Mouse (Mus musculus): ENCODE measurements around the gene St6gal1. TPM values are rescaled to one million over a fixed set of nuclear protein-coding genes. Genes with fewer than 3 reads are reported as not detected.

The St6gal1 gene
- total RNA-seq, 2 experiments from 2014 or later, result 3.2 to 7.5 TPM

DNA sequence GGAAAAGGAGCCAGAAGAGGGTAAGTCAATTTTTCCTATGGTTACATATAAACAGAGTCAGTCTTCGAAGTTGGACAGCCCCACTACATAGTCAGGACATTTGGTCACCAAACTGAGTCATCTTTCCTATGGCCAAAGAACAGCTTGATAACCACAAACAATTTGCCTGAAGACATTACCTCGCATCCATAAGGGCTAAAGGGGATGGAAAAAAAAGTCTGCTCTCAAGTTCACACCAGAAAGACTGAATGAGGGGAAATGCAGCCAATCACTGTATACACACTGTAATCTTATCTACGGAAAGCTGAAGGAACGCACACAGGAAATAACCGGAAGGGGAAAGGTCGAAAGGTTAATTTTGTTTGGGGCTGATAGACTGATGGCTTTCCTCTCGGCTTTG is 6.2 kb upstream of the St6gal1 start:
- no peak for ATAC-seq (replicated peaks; ENCODE audit: low FRiP score, poor library complexity, severe bottlenecking)

GRCm38 (mm10) chr16:23223166-23223870 is 1.2 kb upstream of the St6gal1 start:
- no peak for ATAC-seq (replicated peaks; ENCODE audit: low FRiP score, poor library complexity, severe bottlenecking)

DNA sequence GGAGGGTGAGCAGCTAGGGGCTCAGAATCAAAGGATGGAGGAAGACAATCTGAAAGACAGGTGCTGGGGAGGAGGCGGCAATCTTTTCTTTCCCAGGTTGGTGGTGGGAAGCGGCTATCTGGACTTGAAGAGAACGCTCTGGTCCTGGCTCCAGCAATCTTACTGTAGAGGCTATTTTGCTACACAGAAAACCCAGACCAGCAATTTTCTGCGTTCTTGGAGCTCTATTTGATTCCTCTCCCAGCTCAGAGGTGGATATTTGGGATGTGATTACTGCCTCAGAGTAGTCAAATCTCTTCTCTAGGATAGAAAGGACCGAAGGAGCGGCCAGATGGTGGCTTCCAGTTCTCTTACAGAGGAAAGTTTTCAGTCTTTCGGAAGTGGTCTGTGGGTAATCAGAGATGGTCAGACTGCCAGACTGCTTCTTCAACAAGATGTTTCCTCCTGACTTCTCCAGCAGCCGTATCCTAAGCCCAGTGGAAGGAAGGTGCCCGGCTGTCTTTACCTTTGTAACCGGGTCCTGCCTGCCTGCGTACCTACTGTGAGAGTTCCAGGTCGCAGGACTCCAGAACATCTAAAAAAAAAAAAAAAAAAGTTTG is 570 bp upstream of the St6gal1 start:
- no peak for ATAC-seq (replicated peaks; ENCODE audit: low FRiP score, poor library complexity, severe bottlenecking)

DNA sequence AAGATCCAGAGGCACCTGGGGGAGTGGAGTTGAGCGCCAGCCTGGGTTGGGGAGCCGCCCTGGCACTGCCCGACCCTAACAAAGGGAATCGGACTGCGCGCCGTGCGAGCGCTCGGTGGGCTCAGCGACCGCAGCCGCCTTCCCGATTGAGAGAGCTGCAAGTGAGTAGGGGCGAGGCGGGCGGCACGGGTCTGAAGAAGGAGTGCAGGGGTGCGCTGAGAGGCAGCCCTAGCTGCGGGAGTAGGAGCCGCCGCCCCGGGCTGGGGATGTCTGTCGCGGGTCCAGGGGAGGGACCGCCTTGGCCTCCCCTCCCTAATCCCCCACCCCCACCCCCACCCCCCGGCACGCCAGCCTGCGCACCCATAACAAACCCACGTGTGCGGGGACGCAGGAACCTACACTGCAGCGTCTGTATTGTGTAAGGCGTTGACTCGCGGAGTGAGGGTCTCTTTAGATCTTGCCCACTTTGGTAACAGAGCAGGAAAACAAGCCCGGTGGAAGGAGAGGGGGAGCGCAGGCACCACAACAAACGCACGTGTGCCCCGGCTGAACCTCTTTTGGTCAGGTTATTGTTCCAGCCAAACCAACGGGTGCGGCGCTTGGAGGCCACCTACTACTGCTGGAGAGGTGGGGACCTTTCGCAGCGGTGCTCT is 655 bp downstream of the St6gal1 start:
- ATAC-seq (replicated peaks; ENCODE audit: low FRiP score, poor library complexity, severe bottlenecking), result no peak

GRCm38 (mm10) chr16:23225821-23226600 is 1.5 kb downstream of the St6gal1 start:
- ATAC-seq (replicated peaks; ENCODE audit: low FRiP score, poor library complexity, severe bottlenecking), result no peak

- no peak for ATAC-seq (replicated peaks; ENCODE audit: low FRiP score, poor library complexity, severe bottlenecking)
Measured at GRCm38 (mm10) chr16:23226601-23227351, 2.2 kb downstream of the St6gal1 start.

DNA sequence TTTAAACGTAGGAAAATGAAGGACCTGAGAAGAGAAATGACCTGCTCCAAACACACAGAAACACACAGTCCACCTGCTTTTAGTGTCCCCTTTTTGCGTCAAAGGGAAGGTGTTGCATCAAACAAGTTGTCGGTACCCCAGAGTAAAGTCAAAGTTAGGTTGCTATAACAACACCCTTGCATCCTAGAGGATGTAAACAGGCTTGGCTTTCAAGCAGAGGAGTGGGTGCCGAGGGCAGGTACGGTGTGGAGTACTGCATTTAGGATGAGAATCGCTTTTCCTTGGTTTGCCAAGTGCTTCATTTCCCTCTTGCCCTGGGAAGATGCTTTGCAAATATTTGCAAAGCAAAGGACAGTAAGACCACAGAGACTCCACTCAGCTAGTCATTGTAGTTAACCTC is 3.3 kb downstream of the St6gal1 start:
- no peak for ATAC-seq (replicated peaks; ENCODE audit: low FRiP score, poor library complexity, severe bottlenecking)

DNA sequence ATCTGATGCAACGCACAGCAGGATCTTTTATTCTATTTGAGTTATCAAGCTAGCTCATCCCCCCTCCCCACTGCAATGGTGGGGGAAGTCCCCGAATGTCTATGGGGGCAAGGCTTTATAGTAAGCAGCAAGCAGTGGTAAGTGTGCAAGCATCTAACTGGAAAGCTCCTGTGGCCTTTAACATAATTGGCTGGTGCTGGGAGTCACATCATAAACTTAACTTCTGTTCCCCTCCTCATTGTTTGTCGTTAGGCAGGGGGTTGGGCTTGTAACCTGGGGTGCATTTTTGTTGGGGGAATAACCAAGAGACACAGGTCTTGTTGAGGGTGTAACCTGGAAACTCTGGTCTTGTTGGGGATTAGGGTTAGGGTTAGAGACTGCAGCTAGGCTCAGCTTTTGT is 3.9 kb downstream of the St6gal1 start:
- no peak for ATAC-seq (replicated peaks; ENCODE audit: low FRiP score, poor library complexity, severe bottlenecking)

- no peak for ATAC-seq (replicated peaks; ENCODE audit: low FRiP score, poor library complexity, severe bottlenecking)
Measured at GRCm38 (mm10) chr16:23229945-23230344, 5.4 kb downstream of the St6gal1 start.

DNA sequence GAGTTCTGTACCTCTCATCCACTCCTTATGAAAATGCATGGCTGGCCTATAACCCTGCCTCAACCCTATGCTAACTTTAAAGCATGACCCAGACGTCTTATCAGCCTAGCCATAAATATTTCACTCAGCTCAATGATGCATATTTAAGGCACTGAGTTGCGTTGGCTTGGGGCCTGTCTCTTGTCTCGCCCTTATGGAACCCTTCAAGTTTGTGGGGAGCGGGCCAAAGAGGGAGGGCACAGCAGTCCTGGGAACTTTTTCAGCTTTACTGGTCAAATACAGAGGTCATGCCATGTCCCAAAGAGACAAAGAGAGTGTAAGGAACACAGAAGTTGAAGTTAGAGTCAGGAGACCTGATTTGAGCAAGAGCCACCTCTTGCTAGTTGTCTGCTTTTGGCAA is 6.6 kb downstream of the St6gal1 start:
- ATAC-seq (replicated peaks; ENCODE audit: low FRiP score, poor library complexity, severe bottlenecking), result no peak

- ATAC-seq (replicated peaks; ENCODE audit: low FRiP score, poor library complexity, severe bottlenecking), result no peak
Measured at GRCm38 (mm10) chr16:23232691-23233090, 8.2 kb downstream of the St6gal1 start.

GRCm38 (mm10) chr16:23233496-23233895 is 9.0 kb downstream of the St6gal1 start:
- no peak for ATAC-seq (replicated peaks; ENCODE audit: low FRiP score, poor library complexity, severe bottlenecking)

DNA sequence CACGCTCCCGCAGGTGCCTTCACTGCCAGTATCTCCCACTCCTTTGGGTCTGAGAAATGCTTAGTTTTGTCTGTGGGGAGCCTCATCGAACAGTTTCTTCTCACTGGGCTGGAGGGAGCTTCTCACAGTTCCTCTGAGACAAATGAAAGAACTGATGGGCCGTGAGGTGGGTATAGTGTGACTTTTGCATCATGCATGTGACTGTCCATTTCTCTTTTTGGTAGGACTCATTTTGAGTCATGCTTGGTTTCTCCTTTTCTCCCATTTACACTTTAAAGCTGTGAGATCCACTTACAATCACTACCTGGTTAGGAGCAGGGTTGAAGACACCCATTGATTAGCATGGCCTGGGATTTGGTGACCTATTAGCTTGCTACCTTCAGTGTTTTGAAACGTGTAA is 10.0 kb downstream of the St6gal1 start:
- ATAC-seq (replicated peaks; ENCODE audit: low FRiP score, poor library complexity, severe bottlenecking), result no peak

DNA sequence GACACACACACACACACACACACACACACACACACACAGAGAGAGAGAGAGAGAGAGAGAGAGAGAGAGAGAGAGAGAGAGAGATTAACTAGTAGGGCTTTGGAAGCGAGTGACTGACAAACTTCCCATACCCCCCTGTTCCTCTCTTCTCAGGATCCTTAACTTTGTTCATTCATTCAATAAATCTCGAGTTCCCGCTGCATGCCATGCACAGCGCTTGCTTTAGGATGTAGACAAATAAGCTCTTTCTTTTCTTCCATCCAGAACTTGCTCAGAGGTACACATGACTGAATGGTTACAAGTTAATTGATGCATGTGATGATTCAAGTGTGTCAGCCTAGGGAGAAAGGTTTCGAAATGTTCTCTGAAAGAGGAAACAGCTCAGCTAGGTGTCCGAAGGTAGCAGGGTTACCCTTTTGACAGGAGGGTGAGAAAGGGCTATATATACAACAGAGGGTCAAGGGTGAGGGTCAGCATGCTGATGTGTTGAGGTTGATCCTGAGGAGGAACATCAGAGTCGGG is 10.7 kb downstream of the St6gal1 start:
- ATAC-seq (replicated peaks; ENCODE audit: low FRiP score, poor library complexity, severe bottlenecking), result no peak

GRCm38 (mm10) chr16:23239583-23239982 is 15.0 kb downstream of the St6gal1 start:
- no peak for ATAC-seq (replicated peaks; ENCODE audit: low FRiP score, poor library complexity, severe bottlenecking)

DNA sequence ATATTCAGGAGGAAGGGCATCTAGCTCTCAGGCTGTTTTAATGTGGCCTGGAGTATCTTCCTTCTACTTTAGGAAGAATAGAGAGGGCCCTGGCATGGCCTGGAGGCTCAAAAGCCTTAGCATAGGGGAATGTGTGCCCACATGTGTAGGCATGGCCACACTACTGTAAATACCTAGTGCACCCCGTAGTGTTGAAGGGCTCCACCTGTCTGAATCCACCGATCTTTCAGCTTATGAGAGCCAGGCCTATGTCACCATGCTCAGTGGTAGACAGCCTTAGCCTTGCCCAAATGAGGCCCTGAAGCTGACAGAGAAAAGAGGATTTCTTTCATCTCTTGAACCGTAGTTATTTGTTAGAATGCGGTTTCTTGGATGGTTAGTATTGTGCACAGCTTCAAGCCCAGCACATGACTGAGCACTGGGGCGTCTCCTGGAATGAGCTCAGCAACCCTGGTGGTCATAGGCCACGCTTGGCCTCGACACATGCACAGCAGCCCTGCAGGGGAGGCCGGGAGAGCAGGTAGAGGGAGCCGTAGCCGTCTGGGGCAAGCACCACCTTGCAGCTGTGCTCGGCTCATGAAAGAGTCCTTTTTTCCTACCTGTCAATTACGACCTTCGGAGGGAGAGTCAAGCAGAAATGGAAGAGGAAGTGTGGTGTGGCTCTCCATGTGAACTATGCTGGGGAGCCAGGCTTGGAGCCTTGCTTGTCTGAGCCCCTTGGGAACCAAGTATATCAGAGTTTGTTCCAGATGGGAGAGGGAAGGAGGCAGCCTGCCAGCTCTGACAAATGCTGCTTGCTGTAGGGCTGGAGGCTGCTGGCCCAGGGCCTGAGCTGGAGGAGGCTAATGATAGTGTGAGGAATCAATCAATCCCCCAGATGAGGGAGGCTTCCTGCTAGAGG is 15.8 kb downstream of the St6gal1 start:
- no peak for ATAC-seq (replicated peaks; ENCODE audit: low FRiP score, poor library complexity, severe bottlenecking)

- ATAC-seq (replicated peaks; ENCODE audit: low FRiP score, poor library complexity, severe bottlenecking), result no peak
Measured at GRCm38 (mm10) chr16:23240950-23241259, 16.4 kb downstream of the St6gal1 start.

DNA sequence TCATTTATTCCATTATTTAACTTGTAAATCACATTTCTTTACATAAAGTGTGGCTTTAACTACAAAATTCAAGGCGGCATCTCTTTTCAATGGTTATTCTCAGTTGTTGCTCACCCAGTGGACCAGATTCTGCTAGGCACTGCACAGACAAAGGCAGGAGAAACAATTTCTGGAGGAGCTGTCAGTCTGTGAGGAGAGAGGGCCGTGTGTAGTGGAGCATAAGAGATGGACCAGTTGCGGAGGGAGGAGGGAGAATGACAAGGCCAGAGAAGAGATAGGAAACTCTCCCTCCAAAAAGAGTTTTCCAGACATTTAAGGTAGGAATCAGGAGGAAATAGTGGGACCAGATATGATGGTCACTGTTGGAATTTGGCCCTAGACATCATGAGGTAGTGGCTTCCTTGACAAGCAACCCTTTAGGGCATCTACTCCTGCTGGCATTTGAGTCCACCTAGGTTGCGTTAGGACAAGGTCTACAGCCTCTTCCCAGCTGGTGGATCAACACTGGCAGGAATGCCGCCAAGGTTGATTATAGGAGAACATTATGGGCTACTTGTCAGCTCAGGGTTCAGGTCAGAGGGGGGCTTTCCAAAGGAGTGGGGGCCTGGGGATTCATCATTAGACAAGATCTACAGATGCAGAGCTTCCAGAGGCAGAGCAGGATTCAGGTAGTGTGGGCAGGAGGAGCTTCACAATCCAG is 19.3 kb downstream of the St6gal1 start:
- ATAC-seq (replicated peaks; ENCODE audit: low FRiP score, poor library complexity, severe bottlenecking), result no peak

Data from erythroid progenitor cell, adult 5-6 weeks (primary cell).